Mouse (Mus musculus) forebrain, postnatal 0 days (tissue): ENCODE measurements around the gene Sin3b. TPM values are rescaled to one million over a fixed set of nuclear protein-coding genes. Genes with fewer than 3 reads are reported as not detected.
"Not testable (repeated sequence)": the region's sequence is repeated elsewhere in the genome, so short reads cannot be mapped to it uniquely, and the experiment has no call there.

Experiments
- ATAC-seq: fragments of 200-750 bp; cut with Nextera tagmentation; 2 replicates; pipeline ENCODE4 v1.8.0; 2017; ENCODE audit warnings: mild to moderate bottlenecking, moderate library complexity
- DNase-seq: peaks from one replicate; pipeline ENCODE4 v3.0.0-alpha.2; 2015
- H3K27ac ChIP-seq: fragments of 300-500 bp; sonication (generic); 2 replicates; pipeline ENCODE4 v1.5.1; 2014; ENCODE audit warnings: low read depth, mild to moderate bottlenecking, antibody characterized with exemption, low read length, moderate library complexity, mixed read lengths
- H3K27me3 ChIP-seq: fragments of 300-500 bp; sonication (generic); 2 replicates; pipeline ENCODE4 v1.6.1; 2014; ENCODE audit warnings: mild to moderate bottlenecking, low read length, mixed read lengths; ENCODE audit not compliant: insufficient read depth
- H3K36me3 ChIP-seq: fragments of 300-500 bp; sonication (generic); 2 replicates; pipeline ENCODE4 v1.6.1; 2014; ENCODE audit warnings: mild to moderate bottlenecking, moderate library complexity; ENCODE audit not compliant: insufficient read depth
- H3K4me1 ChIP-seq: fragments of 300-500 bp; sonication (generic); 2 replicates; pipeline ENCODE4 v1.6.1; 2014; ENCODE audit warnings: antibody characterized with exemption; ENCODE audit not compliant: insufficient read depth
- H3K4me2 ChIP-seq: fragments of 300-500 bp; sonication (generic); 2 replicates; pipeline ENCODE4 v1.6.1; 2014; ENCODE audit warnings: low read depth, mild to moderate bottlenecking, moderate library complexity
- H3K4me3 ChIP-seq: fragments of 300-500 bp; sonication (generic); 2 replicates; pipeline ENCODE4 v1.5.1; 2014; ENCODE audit warnings: low read depth, low read length, mixed read lengths
- H3K9ac ChIP-seq: fragments of 300-500 bp; sonication (generic); 2 replicates; pipeline ENCODE4 v1.6.1; 2014; ENCODE audit warnings: mild to moderate bottlenecking
- H3K9me3 ChIP-seq: fragments of 300-500 bp; sonication (generic); 2 replicates; pipeline ENCODE4 v1.6.1; 2016; ENCODE audit warnings: low read length
- CTCF ChIP-seq: sonication (generic); IDR thresholded peaks from 2 replicates; pipeline ENCODE4 v1.5.1; 2016; ENCODE audit warnings: antibody characterized with exemption, control low read depth, low read depth
- WGBS: fragments of 180-500 bp; shearing (Covaris S2); extraction: QIAGEN DNeasy Blood & Tissue Kit; methylation state at CpG from one replicate; pipeline ENCODE4 v1.1.7; 2014; 5-methylcytosine and 5-hydroxymethylcytosine counted together
- polyA plus RNA-seq: library from polyadenylated mRNA; unstranded; fragments of >200 nt; fragmentation: Nextera tagmentation; extraction: Ambion mirVana; gene quantifications from 2 replicates; pipeline ENCODE4 v1.2.1, GENCODE M21; 2015
- total RNA-seq: library from RNA; depleted of rRNA; stranded (reverse); fragments of >200 nt; gene quantifications from 2 replicates; pipeline ENCODE4 v1.2.3, GENCODE M21; 2014; rRNA removed

Gene Sin3b
- total RNA-seq, result 219 and 237 TPM in 2 replicates
- 289 and 331 TPM in 2 replicates for polyA plus RNA-seq

- 14% methylated on average over 56 of the region's 56 CpGs for WGBS
- H3K4me3 ChIP-seq, result peak within 1 kb of the TSS; percentile 99
- peaks cover 7% of the 10 kb centered on the region; the same call in 1 of the 2 replicates for H3K4me1 ChIP-seq
- peak within 1 kb of the TSS; percentile 64; the same call in 1 of the 2 replicates for H3K27ac ChIP-seq
- H3K4me2 ChIP-seq, result peak within 1 kb of the TSS; percentile 95
- peaks cover 32% of the 10 kb centered on the region for H3K36me3 ChIP-seq
- DNase-seq (peak; percentile 92), ATAC-seq (peak; percentile 100)
- H3K9me3 ChIP-seq, result no peaks in the 10 kb centered on the region
- peak within 1 kb of the TSS; percentile 94 for H3K9ac ChIP-seq
- no peaks in the 10 kb centered on the region for H3K27me3 ChIP-seq
- no peak for TF ChIP-seq CTCF
These were observed at the start of gene Sin3b for GRCm38 (mm10) chr8:72722769-72723650. TSS of gene Sin3b (plus strand) at chr8:72723285.

- whole genome bisulfite sequencing, result 93% methylated on average over 2 of the region's 2 CpGs
- no peak for TF ChIP-seq CTCF
- no peak overlapping the region for H3K4me3 ChIP-seq
- H3K27me3 ChIP-seq, result no peaks in the 10 kb centered on the region
- H3K36me3 ChIP-seq, result no peaks in the 10 kb centered on the region
- DNase-seq (no peak), ATAC-seq (no peak)
- H3K27ac ChIP-seq, result no peak overlapping the region
- H3K4me1 ChIP-seq, result no peaks in the 10 kb centered on the region
- H3K9me3 ChIP-seq, result no peaks in the 10 kb centered on the region
- H3K9ac ChIP-seq, result no peak overlapping the region
- H3K4me2 ChIP-seq, result no peak overlapping the region
These were observed 48.9 kb upstream of the Sin3b start for GRCm38 (mm10) chr8:72674184-72674583.

- no peak for TF ChIP-seq CTCF
These were observed 46.6 kb upstream of the Sin3b start for GRCm38 (mm10) chr8:72676436-72676835.

GRCm38 (mm10) chr8:72676844-72677243, 46.2 kb upstream of the Sin3b start:
- not testable (repeated sequence) for H3K4me2 ChIP-seq, H3K9me3 ChIP-seq, H3K9ac ChIP-seq, H3K4me1 ChIP-seq, H3K4me3 ChIP-seq, H3K27ac ChIP-seq, H3K27me3 ChIP-seq, ATAC-seq, DNase-seq, H3K36me3 ChIP-seq
- WGBS, result 30% methylated on average over 2 of the region's 2 CpGs

More at GRCm38 (mm10) chr8:72676436-72676835, 46.6 kb upstream of the Sin3b start:
- no peaks in the 10 kb centered on the region for H3K4me1 ChIP-seq
- H3K27ac ChIP-seq, result no peak overlapping the region
- H3K27me3 ChIP-seq, result no peaks in the 10 kb centered on the region
- 57% methylated on average over 4 of the region's 4 CpGs for WGBS
- H3K36me3 ChIP-seq, result no peaks in the 10 kb centered on the region
- ATAC-seq, result no peak
- no peak overlapping the region for H3K4me3 ChIP-seq
- no peak overlapping the region for H3K4me2 ChIP-seq
- DNase-seq, result no peak
- H3K9me3 ChIP-seq, result no peaks in the 10 kb centered on the region
- H3K9ac ChIP-seq, result no peak overlapping the region

GRCm38 (mm10) chr8:72677331-72677730, 45.8 kb upstream of the Sin3b start:
- no peak for TF ChIP-seq CTCF
- H3K9ac ChIP-seq, result no peak overlapping the region
- ATAC-seq, result no peak
- H3K4me2 ChIP-seq, result no peak overlapping the region
- WGBS, result 62% methylated on average over 5 of the region's 5 CpGs
- H3K36me3 ChIP-seq, result no peaks in the 10 kb centered on the region
- H3K27me3 ChIP-seq, result no peaks in the 10 kb centered on the region
- H3K4me1 ChIP-seq, result no peaks in the 10 kb centered on the region
- H3K4me3 ChIP-seq, result no peak overlapping the region
- DNase-seq, result no peak
- no peak overlapping the region for H3K27ac ChIP-seq
- no peaks in the 10 kb centered on the region for H3K9me3 ChIP-seq

GRCm38 (mm10) chr8:72680133-72680532, 43.0 kb upstream of the Sin3b start:
- no peaks in the 10 kb centered on the region for H3K9me3 ChIP-seq
- DNase-seq, result peak; percentile 75
- H3K27me3 ChIP-seq, result no peaks in the 10 kb centered on the region
- H3K4me3 ChIP-seq, result no peak overlapping the region
- H3K4me1 ChIP-seq, result no peaks in the 10 kb centered on the region
- no peak overlapping the region for H3K27ac ChIP-seq
- peak; percentile 82 for TF ChIP-seq CTCF
- H3K36me3 ChIP-seq, result no peaks in the 10 kb centered on the region
- 13% methylated on average over 3 of the region's 3 CpGs for WGBS
- H3K9ac ChIP-seq, result no peak overlapping the region
- ATAC-seq, result peak; percentile 90
- H3K4me2 ChIP-seq, result no peak overlapping the region

GRCm38 (mm10) chr8:72682051-72682687, 40.9 kb upstream of the Sin3b start:
- 85% methylated on average over 4 of the region's 4 CpGs for WGBS
- DNase-seq (no peak), ATAC-seq (no peak)
- no peak overlapping the region for H3K9ac ChIP-seq
- no peak overlapping the region for H3K4me2 ChIP-seq
- no peaks in the 10 kb centered on the region for H3K36me3 ChIP-seq
- H3K27me3 ChIP-seq, result no peaks in the 10 kb centered on the region
- H3K9me3 ChIP-seq, result no peaks in the 10 kb centered on the region
- TF ChIP-seq CTCF, result no peak
- H3K4me1 ChIP-seq, result no peaks in the 10 kb centered on the region
- no peak overlapping the region for H3K27ac ChIP-seq
- no peak overlapping the region for H3K4me3 ChIP-seq
